Mouse (Mus musculus) kidney, embryonic 16.5 days (tissue): ENCODE measurements around the gene Pias4. TPM values are rescaled to one million over a fixed set of nuclear protein-coding genes. Genes with fewer than 3 reads are reported as not detected.
"Not testable (repeated sequence)": the region's sequence is repeated elsewhere in the genome, so short reads cannot be mapped to it uniquely, and the experiment has no call there.

Source experiments
- ATAC-seq: fragments of 200-750 bp; cut with Nextera tagmentation; 2 replicates; pipeline ENCODE4 v1.8.0; 2017; ENCODE audit warnings: moderate TSS enrichment; ENCODE audit not compliant: low FRiP score, low TSS enrichment
- H3K27ac ChIP-seq: fragments of 300-500 bp; sonication (generic); 2 replicates; pipeline ENCODE4 v1.5.1; 2014; ENCODE audit warnings: low read length
- H3K27me3 ChIP-seq: fragments of 300-500 bp; sonication (generic); 2 replicates; pipeline ENCODE4 v1.6.1; 2014; ENCODE audit warnings: low read length, control low read depth, mixed read lengths; ENCODE audit not compliant: insufficient read depth
- H3K36me3 ChIP-seq: fragments of 300-500 bp; sonication (generic); 2 replicates; pipeline ENCODE4 v1.6.1; 2014; ENCODE audit warnings: low read length, control low read depth, mixed read lengths; ENCODE audit not compliant: insufficient read depth
- H3K4me1 ChIP-seq: fragments of 300-500 bp; sonication (generic); 2 replicates; pipeline ENCODE4 v1.6.1; 2014; ENCODE audit warnings: low read length, control low read depth, mixed read lengths; ENCODE audit not compliant: insufficient read depth
- H3K4me2 ChIP-seq: fragments of 300-500 bp; sonication (generic); replicated peaks from 2 replicates; pipeline ENCODE4 v1.6.1; 2014; ENCODE audit warnings: low read depth, low read length
- H3K4me3 ChIP-seq: fragments of 300-500 bp; sonication (generic); 2 replicates; pipeline ENCODE4 v1.5.1; 2014; ENCODE audit warnings: mild to moderate bottlenecking, low read length
- H3K9ac ChIP-seq: fragments of 300-500 bp; sonication (generic); replicated peaks from 2 replicates; pipeline ENCODE4 v1.6.1; 2014; ENCODE audit warnings: low read length
- H3K9me3 ChIP-seq: fragments of 300-500 bp; sonication (generic); 2 replicates; pipeline ENCODE4 v1.6.1; 2016; ENCODE audit warnings: low read length, control low read depth
- WGBS: fragments of 180-500 bp; shearing (Covaris S2); extraction: QIAGEN DNeasy Blood & Tissue Kit; methylation state at CpG from one replicate; pipeline ENCODE4 v1.1.7; 2014; 5-methylcytosine and 5-hydroxymethylcytosine counted together
- polyA plus RNA-seq: library from polyadenylated mRNA; unstranded; fragments of >200 nt; fragmentation: Nextera tagmentation; extraction: Ambion mirVana; gene quantifications from 2 replicates; pipeline ENCODE4 v1.2.1, GENCODE M21; 2015

Pias4 gene
- polyA plus RNA-seq, 1 experiment from 2014 or later = 56.2 TPM

DNA sequence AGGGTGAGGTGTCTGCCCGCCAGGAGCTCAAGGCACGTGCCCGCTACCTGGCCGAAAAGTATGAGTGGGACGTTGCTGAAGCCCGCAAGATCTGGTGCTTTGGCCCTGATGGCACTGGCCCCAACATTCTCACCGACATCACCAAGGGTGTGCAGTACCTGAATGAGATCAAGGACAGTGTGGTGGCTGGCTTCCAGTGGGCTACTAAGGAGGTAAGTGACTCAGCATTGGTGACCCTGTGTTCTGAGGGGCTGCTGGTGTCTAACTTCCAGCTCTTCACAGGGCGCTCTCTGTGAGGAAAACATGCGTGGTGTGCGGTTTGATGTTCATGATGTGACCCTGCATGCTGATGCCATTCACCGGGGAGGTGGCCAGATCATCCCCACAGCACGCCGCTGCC, 13.2 kb upstream of the Pias4 start:
- Histone ChIP-seq H3K4me1 (peaks cover 34% of the 10 kb centered on the region), H3K9me3 (no peaks in the 10 kb centered on the region), H3K4me2 (no peak overlapping the region), H3K9ac (no peak overlapping the region), H3K36me3 (peaks cover 62% of the 10 kb centered on the region), H3K27me3 (no peaks in the 10 kb centered on the region), H3K27ac (no peak overlapping the region), H3K4me3 (no peak overlapping the region)
- ATAC-seq = no peak
- 92% methylated on average over 13 of the region's 13 CpGs for WGBS

DNA sequence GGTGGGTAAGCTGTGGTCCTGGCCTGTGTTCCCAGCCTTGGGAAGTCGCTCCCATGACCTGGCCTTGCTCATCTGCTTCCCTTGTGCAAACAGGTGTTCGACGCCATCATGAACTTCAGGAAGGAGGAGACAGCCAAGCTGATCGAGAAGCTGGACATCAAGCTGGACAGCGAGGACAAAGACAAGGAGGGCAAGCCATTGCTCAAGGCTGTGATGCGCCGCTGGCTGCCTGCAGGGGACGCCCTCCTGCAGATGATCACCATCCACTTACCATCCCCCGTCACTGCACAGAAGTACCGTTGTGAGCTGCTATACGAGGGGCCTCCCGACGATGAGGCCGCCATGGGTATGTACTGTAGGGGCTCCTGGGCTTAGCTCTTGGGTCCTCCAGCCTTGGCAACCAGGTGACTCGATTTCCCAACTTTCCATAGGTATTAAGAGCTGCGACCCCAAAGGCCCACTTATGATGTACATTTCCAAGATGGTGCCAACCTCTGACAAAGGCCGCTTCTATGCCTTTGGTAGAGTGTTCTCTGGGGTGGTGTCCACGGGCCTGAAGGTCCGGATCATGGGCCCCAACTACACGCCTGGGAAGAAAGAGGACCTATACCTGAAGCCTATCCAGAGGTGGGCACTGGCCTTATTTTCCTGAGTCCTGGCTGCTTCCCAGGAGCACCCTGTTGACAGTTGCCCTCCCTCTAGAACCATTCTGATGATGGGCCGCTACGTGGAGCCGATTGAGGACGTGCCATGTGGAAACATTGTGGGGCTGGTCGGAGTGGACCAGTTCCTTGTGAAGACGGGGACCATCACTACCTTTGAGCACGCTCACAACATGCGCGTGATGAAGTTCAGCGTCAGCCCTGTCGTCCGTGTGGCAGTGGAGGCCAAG, 12.0 kb upstream of the Pias4 start:
- H3K4me3 ChIP-seq = no peak overlapping the region
- no peaks in the 10 kb centered on the region for H3K27me3 ChIP-seq
- 90% methylated on average over 32 of the region's 32 CpGs for WGBS
- H3K9ac ChIP-seq = no peak overlapping the region
- no peak for ATAC-seq
- H3K36me3 ChIP-seq = peaks cover 56% of the 10 kb centered on the region
- H3K27ac ChIP-seq = no peak overlapping the region
- H3K9me3 ChIP-seq = no peaks in the 10 kb centered on the region
- peaks cover 40% of the 10 kb centered on the region for H3K4me1 ChIP-seq
- H3K4me2 ChIP-seq = no peak overlapping the region

DNA sequence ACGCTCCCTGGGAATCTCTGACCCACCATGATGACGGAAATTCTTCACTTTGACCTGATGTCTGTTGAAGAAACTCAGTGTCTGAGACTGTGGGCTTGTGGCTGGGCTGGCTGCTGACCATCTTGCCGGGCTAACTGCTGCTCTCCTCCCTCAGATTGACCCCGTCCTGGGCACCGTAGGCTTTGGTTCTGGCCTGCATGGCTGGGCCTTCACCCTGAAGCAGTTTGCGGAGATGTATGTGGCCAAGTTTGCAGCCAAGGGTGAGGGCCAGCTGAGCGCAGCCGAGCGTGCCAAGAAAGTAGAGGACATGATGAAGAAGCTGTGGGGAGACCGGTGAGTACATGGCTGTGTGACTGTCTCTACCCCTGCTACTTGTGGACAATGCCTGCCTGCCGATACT, 11.2 kb upstream of the Pias4 start:
- Histone ChIP-seq H3K36me3 (peaks cover 53% of the 10 kb centered on the region), H3K9ac (no peak overlapping the region), H3K4me2 (0 out of 2 replicates have a peak overlapping the region, but pooled peaks have one; percentile 97), H3K4me3 (no peak overlapping the region), H3K9me3 (no peaks in the 10 kb centered on the region), H3K4me1 (peaks cover 41% of the 10 kb centered on the region), H3K27ac (no peak overlapping the region), H3K27me3 (no peaks in the 10 kb centered on the region)
- 91% methylated on average over 11 of the region's 11 CpGs for WGBS
- no peak for ATAC-seq

DNA sequence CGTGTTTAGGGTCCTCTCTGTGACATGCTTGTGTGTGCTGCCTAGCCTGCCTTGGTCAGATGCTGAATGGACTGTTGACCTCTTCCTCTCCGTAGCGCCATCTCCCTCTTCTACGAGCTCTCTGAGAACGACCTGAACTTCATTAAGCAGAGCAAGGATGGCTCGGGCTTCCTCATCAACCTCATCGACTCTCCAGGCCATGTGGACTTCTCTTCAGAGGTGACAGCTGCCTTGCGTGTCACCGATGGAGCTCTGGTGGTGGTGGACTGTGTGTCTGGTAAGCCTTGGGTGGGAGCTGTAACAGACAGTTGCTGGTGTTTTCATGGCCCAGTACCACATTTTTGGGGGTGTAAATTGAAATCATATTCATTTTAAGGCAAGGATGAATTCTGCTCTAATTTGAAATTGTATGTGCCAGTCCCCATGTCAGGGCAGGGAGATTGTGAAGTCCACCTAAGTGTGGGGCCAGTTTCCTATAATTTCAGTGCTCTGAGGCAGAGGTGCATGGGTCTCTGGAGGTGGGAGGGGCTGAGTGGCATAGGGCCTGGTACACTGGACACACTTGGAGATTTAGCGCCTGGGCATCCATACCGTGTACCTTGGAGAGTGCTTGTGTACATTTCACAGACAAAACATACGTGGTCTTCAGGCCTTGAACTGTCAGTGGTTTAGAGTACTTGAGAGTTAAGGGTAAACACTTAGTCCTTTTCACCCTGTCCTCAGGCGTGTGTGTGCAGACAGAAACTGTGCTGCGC, 10.4 kb upstream of the Pias4 start:
- Histone ChIP-seq H3K36me3 (peaks cover 53% of the 10 kb centered on the region), H3K4me2 (peak overlapping the region; percentile 97), H3K27ac (peak overlapping the region; percentile 91; the same call in 1 of the 2 replicates), H3K4me1 (peaks cover 42% of the 10 kb centered on the region), H3K27me3 (no peaks in the 10 kb centered on the region), H3K9ac (peak overlapping the region; percentile 99), H3K4me3 (peak overlapping the region; percentile 100), H3K9me3 (no peaks in the 10 kb centered on the region)
- ATAC-seq = no peak
- WGBS = 54% methylated on average over 14 of the region's 14 CpGs

DNA sequence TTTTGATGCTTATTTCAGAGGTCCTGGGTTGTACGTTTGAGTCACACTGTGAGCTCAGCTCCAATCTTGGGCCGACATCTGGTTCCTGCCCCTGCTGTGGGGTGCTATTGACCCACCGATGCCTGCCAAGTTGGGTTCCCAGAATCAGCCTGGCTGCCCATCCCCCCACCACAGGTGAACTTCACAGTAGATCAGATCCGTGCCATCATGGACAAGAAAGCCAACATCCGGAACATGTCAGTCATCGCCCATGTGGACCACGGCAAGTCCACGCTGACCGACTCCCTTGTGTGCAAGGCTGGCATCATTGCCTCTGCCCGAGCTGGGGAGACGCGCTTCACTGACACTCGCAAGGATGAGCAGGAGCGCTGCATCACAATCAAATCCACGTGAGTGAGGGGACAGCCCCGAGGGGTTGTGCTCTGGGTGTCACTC, 9.8 kb upstream of the Pias4 start:
- peak overlapping the region; percentile 91 for H3K27ac ChIP-seq
- H3K4me2 ChIP-seq = peak overlapping the region; percentile 97
- H3K9ac ChIP-seq = peak overlapping the region; percentile 99
- whole genome bisulfite sequencing = 4% methylated on average over 16 of the region's 16 CpGs
- H3K36me3 ChIP-seq = peaks cover 53% of the 10 kb centered on the region
- H3K27me3 ChIP-seq = no peaks in the 10 kb centered on the region
- H3K4me1 ChIP-seq = peaks cover 46% of the 10 kb centered on the region
- peak overlapping the region; percentile 100 for H3K4me3 ChIP-seq
- ATAC-seq = no peak
- no peaks in the 10 kb centered on the region for H3K9me3 ChIP-seq

DNA sequence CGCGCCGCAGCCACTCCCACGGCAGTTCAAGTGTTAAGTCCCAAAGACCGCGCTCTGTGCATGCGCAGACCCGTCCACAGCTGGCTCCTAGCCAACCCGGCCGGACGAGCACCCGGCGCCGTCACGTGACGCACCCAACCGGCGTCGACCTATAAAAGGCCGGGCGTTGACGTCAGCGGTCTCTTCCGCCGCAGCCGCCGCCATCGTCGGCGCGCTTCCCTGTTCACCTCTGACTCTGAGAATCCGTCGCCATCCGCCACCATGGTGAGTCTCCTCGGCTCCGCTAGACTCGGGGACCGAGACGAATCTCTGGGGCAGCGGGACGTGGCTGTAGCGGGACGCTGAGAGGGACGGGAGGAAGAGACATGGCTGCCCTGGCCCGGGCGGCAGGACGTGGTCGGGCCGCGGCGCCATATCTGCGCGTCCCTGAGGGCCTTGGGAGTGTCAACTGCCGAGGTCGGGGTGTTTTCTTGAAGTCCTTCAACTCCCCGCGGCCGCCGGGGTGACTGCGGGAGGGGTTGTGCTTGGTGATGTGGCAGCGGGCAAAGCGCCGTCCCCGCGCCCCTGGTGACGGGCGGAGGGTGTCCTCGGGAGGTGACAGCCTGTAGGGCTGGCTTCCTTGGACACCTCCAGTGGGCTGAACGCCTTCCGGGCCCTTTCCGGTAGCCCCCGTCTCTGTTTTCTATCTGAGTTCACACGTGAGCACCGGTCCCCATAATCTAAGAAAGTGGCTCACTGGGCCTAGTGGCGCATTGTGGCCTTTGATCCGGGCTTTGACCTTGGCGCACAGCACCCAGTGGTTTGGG, 8.9 kb upstream of the Pias4 start, which contains the start of gene Eef2:
TSS of gene Eef2 (plus strand) at position 166 of the 806 bp plus-strand sequence.
- Histone ChIP-seq H3K4me1 (peaks cover 46% of the 10 kb centered on the region), H3K4me3 (peak within 1 kb of the TSS; percentile 100), H3K4me2 (peak within 1 kb of the TSS; percentile 97), H3K36me3 (peaks cover 45% of the 10 kb centered on the region), H3K27me3 (no peaks in the 10 kb centered on the region), H3K9me3 (no peaks in the 10 kb centered on the region), H3K27ac (peak within 1 kb of the TSS; percentile 91), H3K9ac (peak within 1 kb of the TSS; percentile 99)
- WGBS = under 1% methylated on average over 77 of the region's 77 CpGs
- ATAC-seq = peak; percentile 85

DNA sequence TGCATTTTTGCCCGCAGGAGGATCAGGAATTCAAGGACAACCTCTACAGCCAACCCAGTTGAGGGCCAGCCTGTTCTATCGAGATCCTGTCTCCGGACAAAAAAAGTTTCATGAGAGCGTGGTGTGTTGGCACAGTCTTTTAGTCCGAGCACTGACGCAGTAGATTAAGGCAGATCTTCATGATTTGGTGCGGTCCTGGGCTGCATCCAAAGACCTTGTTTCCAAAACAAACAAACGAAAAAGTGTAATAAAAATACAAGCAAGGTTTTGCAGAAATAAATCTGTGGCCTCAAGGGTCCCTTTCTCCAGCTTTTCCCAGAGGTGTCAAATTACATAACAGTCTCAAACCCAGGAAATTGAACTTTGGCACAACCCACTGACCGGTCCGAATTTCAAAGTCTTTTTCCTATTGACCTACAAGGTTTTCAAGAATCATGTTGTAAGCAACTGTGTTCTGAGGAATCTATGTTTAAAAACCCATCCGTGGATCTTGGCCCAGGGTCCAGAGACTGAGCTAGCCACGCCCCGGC, 8.3 kb upstream of the Pias4 start:
- Histone ChIP-seq H3K4me2 (peak overlapping the region; percentile 51), H3K27me3 (no peaks in the 10 kb centered on the region), H3K4me1 (peaks cover 46% of the 10 kb centered on the region), H3K9me3 (no peaks in the 10 kb centered on the region), H3K9ac (peak overlapping the region; percentile 10), H3K4me3 (peak overlapping the region; percentile 100), H3K36me3 (peaks cover 38% of the 10 kb centered on the region), H3K27ac (peak overlapping the region; percentile 91)
- WGBS = 3% methylated on average over 13 of the region's 13 CpGs
- peak; percentile 23 for ATAC-seq

DNA sequence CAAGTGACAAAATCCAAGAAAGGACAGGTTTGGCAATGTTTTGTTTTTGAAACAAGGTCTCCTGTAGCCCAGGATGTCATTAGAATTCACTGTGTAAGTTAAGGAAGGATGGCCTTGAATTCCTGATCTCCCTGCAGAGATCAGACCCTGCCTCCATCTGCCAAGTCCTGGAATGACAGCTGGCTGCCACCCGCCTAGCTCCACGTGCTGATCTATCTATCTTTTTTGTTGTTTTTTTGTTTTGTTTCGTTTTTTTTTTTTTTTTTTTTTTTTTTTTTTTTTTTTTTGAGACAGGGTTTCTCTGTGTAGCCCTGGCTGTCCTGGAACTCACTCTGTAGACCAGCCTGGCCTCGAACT, 7.6 kb upstream of the Pias4 start:
- Histone ChIP-seq H3K9ac (peak overlapping the region; percentile 65), H3K4me3 (peak overlapping the region; percentile 40; the same call in 1 of the 2 replicates)

More for the DNA sequence above, 7.6 kb upstream of the Pias4 start:
- ATAC-seq, H3K9me3 ChIP-seq, H3K27me3 ChIP-seq: not testable (repeated sequence)
- peaks cover 32% of the 10 kb centered on the region for H3K36me3 ChIP-seq
- peak overlapping the region; percentile 71 for H3K4me2 ChIP-seq
- H3K27ac ChIP-seq = peak overlapping the region; percentile 91
- peaks cover 46% of the 10 kb centered on the region for H3K4me1 ChIP-seq
- 4% methylated on average over 4 of the region's 4 CpGs for WGBS
